Mouse (Mus musculus): ENCODE data around the gene Cactin.

DNA sequence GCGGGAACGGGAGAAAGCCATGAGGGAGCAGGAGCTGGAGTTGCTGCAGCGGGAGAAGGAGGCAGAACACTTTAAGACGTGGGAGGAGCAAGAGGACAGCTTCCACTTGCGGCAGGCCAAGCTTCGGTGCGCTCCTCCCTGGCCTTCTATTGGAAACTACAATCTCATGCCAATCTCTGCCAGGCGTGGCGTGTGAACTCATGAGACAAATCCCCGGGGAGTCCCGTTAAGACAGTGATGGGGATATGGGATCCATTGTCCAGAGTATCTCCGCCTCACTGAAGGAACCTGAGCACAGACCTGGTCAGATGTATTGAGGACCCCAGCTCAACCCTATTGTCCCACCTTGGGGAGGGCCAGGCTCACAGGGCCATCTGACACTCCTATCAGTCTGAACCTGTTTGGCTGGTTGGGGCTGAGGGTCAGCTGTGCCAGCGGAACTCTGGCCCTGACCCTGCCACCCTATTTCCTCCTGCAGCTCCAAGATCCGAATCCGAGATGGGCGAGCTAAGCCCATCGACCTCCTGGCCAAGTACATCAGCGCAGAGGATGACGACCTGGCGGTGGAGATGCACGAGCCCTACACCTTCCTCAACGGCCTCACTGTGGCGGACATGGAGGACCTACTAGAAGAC, 2.4 kb downstream of the Cactin start:
- TF ChIP-seq CTCF (IDR thresholded peaks at IDR 0.05; ENCODE audit: low read depth, low read length) (no peak), POLR2A (IDR thresholded peaks at IDR 0.05; ENCODE audit: borderline replicate concordance, low read depth, low read length) (no peak)

Measured in bone marrow macrophage, adult 2 months (primary cell).